Mouse (Mus musculus): ENCODE results near the gene Magoh.
A peak's percentile ranks its signal among the peaks of the same experiment; 100 is the strongest.

Magoh gene

DNA sequence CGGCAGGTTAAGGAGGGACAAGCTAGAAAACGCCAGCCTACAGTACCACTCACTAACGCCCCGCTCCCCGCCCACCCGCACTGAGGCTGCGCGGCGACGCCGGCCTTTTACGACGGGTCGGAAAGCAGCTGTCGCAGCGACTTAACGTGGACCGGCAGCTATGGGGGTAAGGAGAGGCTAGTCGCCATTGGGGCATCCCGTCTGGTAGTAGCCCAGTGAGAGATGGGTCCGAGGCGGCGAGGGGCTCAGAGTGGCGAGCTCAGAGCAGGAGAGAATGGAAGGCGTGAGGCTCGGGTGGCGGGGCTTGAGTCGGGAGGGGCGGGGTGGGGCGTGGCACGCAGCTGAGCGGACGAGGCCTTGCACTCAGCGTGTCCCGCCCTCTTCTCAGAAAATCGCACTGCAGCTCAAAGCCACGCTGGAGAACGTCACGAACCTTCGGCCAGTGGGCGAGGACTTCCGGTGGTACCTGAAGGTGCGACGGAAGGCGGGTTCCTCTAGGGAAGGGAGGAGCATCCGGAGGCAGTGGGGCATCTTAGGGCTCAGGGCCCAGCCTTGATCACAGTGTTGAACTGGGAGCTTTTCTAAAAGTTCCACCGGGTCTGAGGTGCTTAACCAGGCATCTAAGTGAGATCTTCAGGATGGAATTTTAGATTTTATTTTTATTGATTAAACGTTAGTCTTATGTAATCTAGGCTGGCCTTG is 10.3 kb downstream of the Magoh start, which contains the start of gene 0610037L13Rik:
Gene 0610037L13Rik, plus strand, starts transcription at position 83 of the 702 bp plus-strand sequence.
- peak; percentile 97 for DNase-seq (ENCODE audit: low read depth)

- DNase-seq (ENCODE audit: low read depth): no peak
Measured at GRCm38 (mm10) chr4:107892663-107893062, 13.1 kb downstream of the Magoh start.

- DNase-seq (ENCODE audit: low read depth): no peak
Measured at GRCm38 (mm10) chr4:107899211-107899927, 19.8 kb downstream of the Magoh start.

DNA sequence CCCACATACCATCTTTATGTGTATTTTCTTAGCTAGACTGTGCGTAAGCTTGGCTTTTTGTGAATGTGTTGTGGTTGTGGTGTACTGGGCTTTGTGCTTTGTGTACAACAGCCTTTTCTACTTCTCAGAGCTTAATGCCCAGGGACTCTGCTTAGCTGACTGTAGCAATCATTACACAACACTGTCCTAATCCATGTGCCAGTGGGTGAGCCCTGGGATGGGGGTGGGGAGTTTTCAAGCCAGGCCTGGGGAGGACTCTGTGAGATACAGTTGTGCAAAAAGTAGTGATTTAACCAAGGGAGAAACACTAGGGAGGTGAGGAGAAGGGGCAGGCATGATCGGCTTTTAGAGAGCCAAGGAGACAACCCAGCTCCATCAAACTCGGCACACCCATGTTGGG is 20.7 kb downstream of the Magoh start:
- no peak for DNase-seq (ENCODE audit: low read depth)

GRCm38 (mm10) chr4:107904252-107904651 is 24.7 kb downstream of the Magoh start:
- no peak for DNase-seq (ENCODE audit: low read depth)

GRCm38 (mm10) chr4:107906561-107906960 is 27.0 kb downstream of the Magoh start:
- DNase-seq (ENCODE audit: low read depth): no peak

DNA sequence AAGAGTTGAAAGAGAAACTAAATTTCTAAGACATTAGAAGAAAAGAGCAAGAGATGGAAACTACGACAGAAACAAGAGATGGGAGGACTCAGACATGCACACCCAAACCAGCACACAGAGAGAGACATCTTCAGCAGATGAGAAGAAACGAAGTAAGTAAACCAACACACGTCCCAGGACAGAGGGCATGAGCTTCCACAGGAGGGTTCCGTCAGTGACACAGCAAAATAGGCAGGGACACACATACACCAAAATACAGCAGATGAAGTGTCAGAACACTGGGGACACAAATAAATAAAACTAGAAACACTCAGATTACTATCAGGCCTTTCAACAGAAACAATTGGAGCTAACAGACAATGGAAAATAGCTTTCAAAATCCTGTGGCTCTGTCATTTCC is 30.5 kb downstream of the Magoh start:
- no peak for DNase-seq (ENCODE audit: low read depth)

GRCm38 (mm10) chr4:107920336-107920735 is 40.8 kb downstream of the Magoh start:
- no peak for DNase-seq (ENCODE audit: low read depth)

GRCm38 (mm10) chr4:107921152-107921695 is 41.7 kb downstream of the Magoh start:
- DNase-seq (ENCODE audit: low read depth): no peak

DNA sequence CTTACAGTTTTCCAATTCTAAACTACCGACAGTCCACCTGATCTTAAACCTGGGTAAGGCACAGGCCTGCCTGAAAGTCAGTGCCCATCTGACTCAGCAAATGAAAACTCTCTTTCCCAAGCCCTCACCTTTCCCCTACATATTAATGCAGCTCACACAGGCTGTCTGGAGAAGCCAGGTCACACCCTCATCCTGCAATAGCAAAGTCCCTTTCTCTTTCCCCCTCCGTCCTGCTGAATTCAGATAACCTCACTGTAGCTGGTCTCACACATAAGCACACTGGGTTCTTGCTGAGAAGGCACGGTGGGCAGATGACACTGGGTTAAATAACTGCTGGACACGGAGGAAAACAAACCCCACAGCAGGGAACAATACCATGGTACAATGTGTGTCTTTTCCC is 42.4 kb downstream of the Magoh start:
- no peak for DNase-seq (ENCODE audit: low read depth)

DNA sequence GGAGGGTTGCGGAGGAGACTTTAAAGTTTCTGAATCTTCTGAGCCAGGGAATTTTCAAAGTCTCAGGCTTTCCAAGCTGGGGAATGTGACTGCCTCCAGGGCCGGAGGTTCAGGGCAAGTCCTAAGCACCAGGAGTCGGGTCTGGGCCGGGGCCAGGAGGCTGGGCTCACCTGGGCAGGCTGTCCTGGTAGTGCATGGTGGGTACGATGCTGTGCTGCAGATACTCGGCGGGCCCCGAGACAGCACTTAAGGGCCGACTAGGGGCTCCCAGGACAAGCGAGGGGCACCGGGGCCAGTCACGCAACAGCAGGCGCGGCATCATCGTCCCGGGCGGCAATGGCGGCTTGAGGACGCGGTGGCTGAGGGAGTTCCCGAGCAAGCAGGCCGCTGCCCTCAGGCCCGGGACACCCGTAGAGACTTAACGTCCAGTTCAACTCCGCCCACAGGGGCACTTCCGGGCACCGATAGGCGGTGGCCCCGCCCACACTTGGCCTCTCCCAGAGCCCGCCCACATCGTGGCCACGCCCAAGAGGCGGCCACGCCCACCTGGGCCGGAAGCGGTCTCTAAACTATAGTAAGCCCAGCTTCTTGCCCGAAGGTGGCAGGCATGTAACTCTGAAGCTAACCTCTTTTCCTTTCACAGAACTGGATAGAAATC is 43.7 kb downstream of the Magoh start, which contains the start of gene Cpt2:
Gene Cpt2, minus strand, starts transcription at position 466 of the 658 bp plus-strand sequence.
- peak; percentile 92 for DNase-seq (ENCODE audit: low read depth)

DNA sequence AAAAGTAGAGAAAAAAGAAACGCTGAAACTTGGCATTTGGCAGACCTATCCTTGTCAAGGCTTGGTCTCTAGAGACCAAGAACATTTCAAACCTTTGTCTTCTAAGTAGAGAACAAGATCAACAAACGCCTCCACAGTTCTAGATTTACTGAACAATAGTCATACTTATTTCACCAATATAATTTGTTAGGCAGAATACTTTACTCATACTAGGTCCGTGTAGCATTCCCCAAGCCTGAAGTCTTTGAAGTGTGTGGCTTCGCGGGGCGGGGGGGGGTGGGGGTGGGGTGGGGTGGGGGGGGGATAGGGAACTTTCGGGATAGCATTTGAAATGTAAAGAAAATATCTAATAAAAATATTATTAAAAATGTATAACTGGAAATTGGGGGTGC is 44.2 kb downstream of the Magoh start:
- DNase-seq (ENCODE audit: low read depth): no peak

GRCm38 (mm10) chr4:107928269-107928668 is 48.7 kb downstream of the Magoh start:
- no peak for DNase-seq (ENCODE audit: low read depth)

DNA sequence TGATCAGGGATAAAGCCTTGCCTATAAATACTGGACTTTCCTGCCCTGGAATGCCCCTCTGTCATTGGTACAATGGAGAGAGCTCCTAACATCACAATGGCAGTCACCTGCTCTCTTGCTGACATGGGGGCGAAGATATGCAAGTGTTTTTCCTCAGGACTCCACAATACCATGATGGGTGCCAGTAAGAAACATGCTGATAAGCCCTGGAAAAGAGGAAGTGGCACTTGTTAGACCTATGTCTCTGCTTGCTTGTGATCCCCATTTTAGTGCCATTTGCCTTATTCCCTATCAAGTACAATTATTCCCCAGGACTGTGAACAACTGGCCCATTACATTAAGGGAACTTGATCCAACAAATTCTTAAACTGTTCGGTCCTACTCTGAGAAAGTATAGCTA is 49.2 kb downstream of the Magoh start:
- DNase-seq (ENCODE audit: low read depth): no peak

DNA sequence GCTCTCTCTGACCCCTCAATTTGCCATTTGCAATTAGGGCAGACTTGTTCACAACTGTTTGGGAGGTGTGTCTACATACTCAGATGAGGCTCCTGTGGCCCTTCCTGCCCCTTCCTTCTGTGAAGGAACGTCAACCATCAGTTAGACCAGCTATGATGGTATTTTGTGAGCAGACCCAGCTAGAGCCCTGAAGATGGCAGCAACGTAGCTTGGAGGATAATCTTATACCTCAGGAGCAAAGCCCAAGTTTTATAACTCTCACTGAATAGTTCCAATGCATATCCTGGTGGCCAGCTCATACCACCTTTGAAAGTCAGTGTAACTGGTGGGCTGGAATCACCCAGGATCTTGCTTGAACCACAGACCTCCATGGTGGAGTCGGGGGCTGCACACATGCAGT is 51.9 kb downstream of the Magoh start:
- no peak for DNase-seq (ENCODE audit: low read depth)

DNA sequence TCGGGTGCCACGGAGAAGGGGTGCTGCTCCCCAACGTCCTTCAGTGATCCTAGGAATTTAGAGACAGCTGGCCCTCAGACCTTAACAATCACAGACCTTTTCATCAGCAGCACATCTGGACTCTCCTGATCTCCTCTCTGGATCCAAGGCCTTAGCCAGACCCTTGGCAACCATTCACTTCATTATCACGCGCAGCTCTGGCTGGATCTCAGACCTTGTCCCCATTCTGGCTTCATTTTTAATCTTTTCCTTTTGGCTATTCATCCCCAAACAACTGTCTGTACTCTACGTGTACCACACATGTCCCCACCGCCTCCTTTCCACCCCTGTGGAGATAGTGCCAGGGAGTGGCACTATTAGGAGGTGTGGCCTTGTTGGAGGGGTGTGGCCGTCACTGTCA is 53.7 kb downstream of the Magoh start:
- no peak for DNase-seq (ENCODE audit: low read depth)

DNA sequence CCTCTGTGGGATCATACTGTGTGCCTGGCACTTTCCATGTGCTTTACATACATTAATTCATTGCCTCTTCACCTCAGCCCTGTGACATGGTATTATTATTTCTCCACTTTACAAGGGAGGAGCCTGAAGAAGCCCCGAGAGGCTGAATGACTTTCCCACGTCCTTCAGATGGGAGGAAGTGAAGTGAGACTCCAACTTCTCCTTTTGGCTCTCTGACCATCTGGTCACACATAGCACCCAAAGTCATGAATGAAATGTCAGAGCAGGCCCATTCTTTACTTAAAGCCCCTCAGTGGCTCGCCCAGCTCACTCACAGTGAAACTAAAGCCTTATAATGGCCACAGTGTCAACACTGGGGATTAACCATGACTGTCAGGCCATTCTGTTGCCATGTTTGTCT is 55.7 kb downstream of the Magoh start:
- no peak for DNase-seq (ENCODE audit: low read depth)

All from c-Kit-positive CD71-positive TER-119-negative erythroid progenitor cells, embryonic 14.5 days (primary cell).